Mouse (Mus musculus) embryo, embryonic 9.5 days (tissue): ENCODE data around the gene Msl1.
A peak's percentile ranks its signal among the peaks of the same experiment; 100 is the strongest.

Source experiments
- DNase-seq: peaks from one replicate; pipeline ENCODE4 v3.0.0-alpha.2; 2017; ENCODE audit errors: extremely low spot score

Msl1 gene

GRCm38 (mm10) chr11:98839402-98839801, 44.1 kb downstream of the Msl1 start:
- no peak for DNase-seq

DNA sequence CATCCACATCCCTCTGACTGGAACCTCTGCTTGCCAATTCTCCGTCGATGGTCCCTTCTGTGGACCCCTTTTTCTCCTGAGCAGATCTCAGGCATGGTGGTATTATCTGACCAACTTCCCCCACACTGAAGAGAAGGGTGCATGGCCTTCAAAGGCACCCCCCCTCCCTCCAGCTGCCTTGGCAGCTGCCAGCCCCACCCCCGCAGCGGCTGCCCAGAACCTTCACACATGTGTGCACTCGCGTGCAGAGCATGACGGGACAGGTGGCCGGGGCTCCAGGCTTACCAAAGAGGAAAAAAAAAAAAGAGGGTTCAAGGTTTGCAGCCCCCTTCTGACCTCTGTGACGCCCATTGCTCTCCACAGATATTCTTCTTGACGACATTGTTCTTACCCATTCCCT, 44.6 kb downstream of the Msl1 start:
- DNase-seq, result no peak

- no peak for DNase-seq
Measured at GRCm38 (mm10) chr11:98846016-98846415, 50.7 kb downstream of the Msl1 start.

DNA sequence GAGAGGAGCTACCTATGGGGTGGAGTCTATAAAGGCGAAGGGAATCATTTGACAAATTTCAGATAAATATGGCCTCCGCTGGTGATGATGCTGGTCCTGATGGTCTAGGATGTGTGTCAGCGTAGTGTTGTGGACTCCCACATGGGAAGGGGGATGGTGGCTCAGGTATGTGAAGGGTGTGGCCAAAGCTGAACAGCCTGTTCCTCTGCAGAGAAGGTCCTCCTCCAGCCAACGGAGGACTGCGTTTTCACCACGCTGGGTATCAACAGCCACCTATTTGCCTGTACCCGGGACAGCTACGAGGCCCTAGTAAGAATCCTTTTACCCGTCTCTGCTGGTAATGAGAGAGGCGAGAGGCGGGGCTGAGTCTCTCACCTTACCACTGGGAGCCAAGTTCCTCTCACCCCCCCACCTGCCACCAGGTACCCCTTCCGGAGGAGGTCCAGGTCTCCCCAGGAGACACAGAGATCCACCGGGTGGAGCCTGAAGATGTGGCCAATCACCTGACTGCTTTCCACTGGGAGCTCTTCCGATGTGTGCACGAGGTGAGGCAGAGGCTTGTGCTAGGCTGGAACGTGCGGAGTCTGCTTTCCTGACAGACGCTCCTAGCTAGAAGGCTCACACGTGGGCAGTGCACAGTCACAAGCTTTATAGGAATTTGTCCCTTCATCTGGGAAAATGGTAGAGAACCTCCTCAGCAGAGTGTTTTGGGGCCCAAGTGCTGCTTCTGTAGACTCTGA, 51.7 kb downstream of the Msl1 start:
- no peak for DNase-seq

GRCm38 (mm10) chr11:98849196-98849894, 54.0 kb downstream of the Msl1 start:
- DNase-seq, result peak; percentile 76

GRCm38 (mm10) chr11:98850100-98851093, 55.1 kb downstream of the Msl1 start:
- DNase-seq, result peak; percentile 38

DNA sequence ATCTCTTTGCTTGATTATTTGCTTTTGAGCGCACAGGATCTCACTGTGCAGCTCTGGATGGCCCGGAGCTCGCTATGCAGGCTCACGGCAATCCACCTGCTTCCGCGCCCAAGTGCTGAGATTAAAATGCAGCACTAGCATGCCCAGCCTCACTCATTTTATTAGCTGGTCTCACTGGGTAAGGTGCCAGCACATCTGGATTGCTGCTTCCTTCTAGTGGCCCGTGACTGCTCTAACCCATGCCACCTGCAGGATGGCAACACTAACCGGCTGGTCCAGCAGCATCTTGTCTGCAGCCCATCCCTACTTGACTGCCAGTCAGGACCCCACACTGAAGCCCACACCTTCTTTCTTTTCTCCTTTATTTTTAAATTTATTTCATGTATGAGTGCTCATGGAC, 58.8 kb downstream of the Msl1 start:
- no peak for DNase-seq

GRCm38 (mm10) chr11:98854659-98855058, 59.3 kb downstream of the Msl1 start:
- DNase-seq, result no peak
